Comparison of ENCODE assay signal across 8 mouse cellular contexts in genomic region chr11:51649889-51650199, GRCm38 (mm10). TPM values are rescaled to one million over a fixed set of nuclear protein-coding genes. Genes with fewer than 3 reads are reported as not detected.
A peak's percentile ranks its signal among the peaks of the same experiment; 100 is the strongest.
DNase-seq lines count a peak whose midpoint lies in the region; ATAC-seq and TF ChIP-seq lines count a peak whose summit lies in the region.

No protein-coding gene starts in this region.

- H3K27ac ChIP-seq in liver, adult 2 months (replicated peaks; ENCODE audit: insufficient read depth, low read depth, low read length): no peak overlapping the region
- peak overlapping the region; percentile 11; the same call in 1 of the 2 replicates for H3K27ac ChIP-seq in hindbrain, embryonic 14.5 days

- TF ChIP-seq CTCF in liver, adult 2 months (IDR thresholded peaks at IDR 0.05; ENCODE audit: low read depth, low read length): no peak

- ATAC-seq in common myeloid progenitor, adult 5-6 weeks (replicated peaks; ENCODE audit: low read depth, poor library complexity, severe bottlenecking): peak; percentile 33; the same call in 1 of the 2 replicates
- no peak for ATAC-seq in hindbrain, embryonic 14.5 days (ENCODE audit: low FRiP score)
- ATAC-seq in megakaryocyte, adult 5-6 weeks (ENCODE audit: poor library complexity, severe bottlenecking): peak; percentile 45; the same call in 1 of the 2 replicates

- peak overlapping the region; percentile 82 for H3K9ac ChIP-seq in liver, adult 2 months (ENCODE audit: low read depth, low read length)
- peak overlapping the region; percentile 77 for H3K9ac ChIP-seq in hindbrain, embryonic 14.5 days

- H3K79me2 ChIP-seq in liver, adult 2 months (ENCODE audit: control insufficient read depth, insufficient read depth, low read length): peaks cover 6% of the 10 kb centered on the region; the same call in 1 of the 2 replicates

- H3K27me3 ChIP-seq in liver, adult 2 months (ENCODE audit: control insufficient read depth, insufficient read depth, low read length): no peaks in the 10 kb centered on the region
- peaks cover 18% of the 10 kb centered on the region; the same call in 1 of the 2 replicates for H3K27me3 ChIP-seq in hindbrain, embryonic 14.5 days (ENCODE audit: control insufficient read depth, insufficient read depth, low read length)

- DNase-seq in liver, adult 2 months (ENCODE audit: extremely low read depth, low read depth, low spot score): no peak
- no peak for DNase-seq in liver
- no peak for DNase-seq in hindbrain, embryonic 14.5 days (ENCODE audit: low spot score)
- peak; percentile 50 for DNase-seq in testis, postnatal 10 days (ENCODE audit: low spot score)
- no peak for DNase-seq in ovary, postnatal 14 days (ENCODE audit: low spot score)
- no peak for DNase-seq in urinary bladder, postnatal 14 days (ENCODE audit: low spot score)

- TF ChIP-seq POLR2A in liver, adult 2 months (IDR thresholded peaks at IDR 0.05; ENCODE audit: extremely low read depth, insufficient read depth, low read length): no peak

- peak overlapping the region; percentile 93 for H3K4me3 ChIP-seq in liver, adult 2 months (ENCODE audit: insufficient read depth, low read depth, low read length)
- H3K4me3 ChIP-seq in hindbrain, embryonic 14.5 days (replicated peaks; ENCODE audit: low read length): peak overlapping the region; percentile 67

- H3K4me2 ChIP-seq in hindbrain, embryonic 14.5 days (replicated peaks): peak overlapping the region; percentile 94

- H3K4me1 ChIP-seq in liver, adult 2 months (ENCODE audit: control insufficient read depth, insufficient read depth, low read length): peaks cover 21% of the 10 kb centered on the region
- H3K4me1 ChIP-seq in hindbrain, embryonic 14.5 days (replicated peaks; ENCODE audit: control insufficient read depth, insufficient read depth, low read length): peaks cover 23% of the 10 kb centered on the region

- no peaks in the 10 kb centered on the region for H3K9me3 ChIP-seq in hindbrain, embryonic 14.5 days (ENCODE audit: control insufficient read depth, low read length)

- WGBS in liver, adult 2 months: 40% methylated on average over 7 of the region's 7 CpGs
- 4% methylated on average over 7 of the region's 7 CpGs for WGBS in hindbrain, embryonic 14.5 days

- no peaks in the 10 kb centered on the region for H3K36me3 ChIP-seq in liver, adult 2 months (ENCODE audit: control insufficient read depth, insufficient read depth, low read length)
- H3K36me3 ChIP-seq in hindbrain, embryonic 14.5 days (replicated peaks; ENCODE audit: control insufficient read depth, insufficient read depth): no peaks in the 10 kb centered on the region

RNA-seq across cellular contexts. Expression of gene N4bp3, which starts 0.8 kb away (rescaled TPM):
- 1.6 and 2.4 TPM in 2 replicates for total RNA-seq in liver, adult 2 months (2014; rRNA removed)
- polyA plus RNA-seq in liver, adult 2 months (2012; rRNA removed): 5.7 and 6.4 TPM in 2 replicates
- 4.3 and 4.6 TPM in 2 replicates for total RNA-seq in common myeloid progenitor, adult 5-6 weeks (2017)
- 19.9 and 22.4 TPM in 2 replicates for polyA plus RNA-seq in hindbrain, embryonic 14.5 days (2014; fragmentation: Nextera tagmentation; extraction: Ambion mirVana)
- total RNA-seq in megakaryocyte, adult 5-6 weeks (2015): 0.80 and 1.3 TPM in 2 replicates
- 0.45 and 2.9 TPM in 2 replicates for total RNA-seq in megakaryocyte, adult 5-6 weeks (2017)

RNA-seq across cellular contexts. Expression of gene D930048N14Rik, which starts 0.9 kb away (rescaled TPM):
- total RNA-seq in liver, adult 2 months (2014; rRNA removed): 1.3 and 1.7 TPM in 2 replicates
- polyA plus RNA-seq in liver, adult 2 months (2012; rRNA removed): 10.3 and 10.9 TPM in 2 replicates
- total RNA-seq in common myeloid progenitor, adult 5-6 weeks (2017): 0.05 TPM in 1 of 2 replicates, not detected in the other
- polyA plus RNA-seq in hindbrain, embryonic 14.5 days (2014; fragmentation: Nextera tagmentation; extraction: Ambion mirVana): 1.1 and 1.2 TPM in 2 replicates
- 0.33 and 0.43 TPM in 2 replicates for total RNA-seq in megakaryocyte, adult 5-6 weeks (2015)
- total RNA-seq in megakaryocyte, adult 5-6 weeks (2017): 0.26 TPM in 1 of 2 replicates, not detected in the other

RNA-seq across cellular contexts. Expression of gene Rmnd5b, which starts 14.1 kb away (rescaled TPM):
- total RNA-seq in liver, adult 2 months (2014; rRNA removed): 8.9 and 10.3 TPM in 2 replicates
- 44.9 and 46.6 TPM in 2 replicates for polyA plus RNA-seq in liver, adult 2 months (2012; rRNA removed)
- total RNA-seq in common myeloid progenitor, adult 5-6 weeks (2017): 15.5 and 15.8 TPM in 2 replicates
- 77.7 and 78.4 TPM in 2 replicates for polyA plus RNA-seq in hindbrain, embryonic 14.5 days (2014; fragmentation: Nextera tagmentation; extraction: Ambion mirVana)
- total RNA-seq in megakaryocyte, adult 5-6 weeks (2015): 50.8 and 63.1 TPM in 2 replicates
- 19.2 and 35.5 TPM in 2 replicates for total RNA-seq in megakaryocyte, adult 5-6 weeks (2017)

RNA-seq across cellular contexts. Expression of gene Nhp2, which starts 30.3 kb away (rescaled TPM):
- 26.4 and 29.4 TPM in 2 replicates for total RNA-seq in liver, adult 2 months (2014; rRNA removed)
- polyA plus RNA-seq in liver, adult 2 months (2012; rRNA removed): 31.4 and 33.8 TPM in 2 replicates
- total RNA-seq in common myeloid progenitor, adult 5-6 weeks (2017): 115 and 170 TPM in 2 replicates
- 103 and 118 TPM in 2 replicates for polyA plus RNA-seq in hindbrain, embryonic 14.5 days (2014; fragmentation: Nextera tagmentation; extraction: Ambion mirVana)
- 45.3 and 50.5 TPM in 2 replicates for total RNA-seq in megakaryocyte, adult 5-6 weeks (2015)
- 38.1 and 52.6 TPM in 2 replicates for total RNA-seq in megakaryocyte, adult 5-6 weeks (2017)

RNA-seq across cellular contexts. Expression of gene 0610009B22Rik, which starts 38.8 kb away (rescaled TPM):
- 30.5 and 32.2 TPM in 2 replicates for total RNA-seq in liver, adult 2 months (2014; rRNA removed)
- polyA plus RNA-seq in liver, adult 2 months (2012; rRNA removed): 17.7 and 21.6 TPM in 2 replicates
- 8.6 and 18.2 TPM in 2 replicates for total RNA-seq in common myeloid progenitor, adult 5-6 weeks (2017)
- 97.7 and 107 TPM in 2 replicates for polyA plus RNA-seq in hindbrain, embryonic 14.5 days (2014; fragmentation: Nextera tagmentation; extraction: Ambion mirVana)
- 25.9 and 30.3 TPM in 2 replicates for total RNA-seq in megakaryocyte, adult 5-6 weeks (2015)
- total RNA-seq in megakaryocyte, adult 5-6 weeks (2017): 14.7 and 18.4 TPM in 2 replicates
